Comparison of ENCODE assay signal across 8 mouse cellular contexts in the genomic region with DNA sequence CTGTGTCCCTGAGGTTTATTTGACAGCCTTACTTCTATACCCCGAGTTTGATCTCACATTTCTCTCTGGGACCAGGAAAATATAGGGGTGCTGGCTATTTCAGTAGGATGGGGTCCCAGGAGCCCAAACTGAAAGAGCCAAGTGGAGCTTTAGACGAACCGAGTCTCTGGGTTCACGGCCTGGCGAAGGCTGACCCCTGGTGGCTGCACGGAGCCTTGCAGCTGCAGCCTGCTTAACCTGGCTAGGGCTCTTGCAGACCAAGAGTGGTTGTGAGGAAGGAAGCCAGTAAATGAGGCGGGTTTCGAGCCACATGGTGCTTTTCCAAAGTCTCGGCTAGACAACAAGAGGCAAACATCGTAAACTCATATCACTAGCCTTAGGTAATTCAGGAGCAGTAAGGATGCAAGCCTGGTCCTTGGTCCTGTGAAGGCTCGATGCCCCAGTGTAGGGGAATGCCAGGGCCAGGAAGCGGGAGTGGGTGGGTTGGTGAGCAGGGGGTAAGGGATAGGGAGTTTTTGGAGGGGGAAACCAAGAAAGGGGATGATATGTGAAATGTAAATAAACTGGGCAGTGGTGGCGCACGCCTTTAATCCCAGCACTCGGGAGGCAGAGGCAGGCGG. TPM values are rescaled to one million over a fixed set of nuclear protein-coding genes. Genes with fewer than 3 reads are reported as not detected.
DNase-seq lines count a peak whose midpoint lies in the region; ATAC-seq lines count a peak whose summit lies in the region.

No protein-coding gene starts in this region.

- WGBS in forebrain, embryonic 15.5 days: 42% methylated on average over 16 of the region's 16 CpGs
- WGBS in hindbrain, embryonic 15.5 days: 44% methylated on average over 16 of the region's 16 CpGs

- H3K9me3 ChIP-seq in forebrain, embryonic 15.5 days: no peaks in the 10 kb centered on the region
- no peaks in the 10 kb centered on the region for H3K9me3 ChIP-seq in hindbrain, embryonic 15.5 days

- DNase-seq in MN1 (ENCODE audit: low spot score): peak; percentile 45
- DNase-seq in cerebellum, adult 11 months: peak; percentile 81
- peak; percentile 78 to 83 for DNase-seq in layer of hippocampus, postnatal 14 days (ENCODE audit: low spot score in 2 of 2)
- peak; percentile 83 for DNase-seq in lung, postnatal 14 days
- peak; percentile 71 for DNase-seq in retina, postnatal 1 day
- DNase-seq in urinary bladder, adult 18-20 months (ENCODE audit: low spot score in 2 of 2): peak; percentile 33 to 71

- H3K27me3 ChIP-seq in forebrain, embryonic 15.5 days: no peaks in the 10 kb centered on the region
- no peaks in the 10 kb centered on the region for H3K27me3 ChIP-seq in hindbrain, embryonic 15.5 days

- H3K4me1 ChIP-seq in forebrain, embryonic 15.5 days: no peaks in the 10 kb centered on the region
- no peaks in the 10 kb centered on the region for H3K4me1 ChIP-seq in hindbrain, embryonic 15.5 days (replicated peaks)

- no peak overlapping the region for H3K4me2 ChIP-seq in forebrain, embryonic 15.5 days (replicated peaks)
- no peak overlapping the region for H3K4me2 ChIP-seq in hindbrain, embryonic 15.5 days

- ATAC-seq in forebrain, embryonic 15.5 days (replicated peaks): peak; percentile 78
- ATAC-seq in hindbrain, embryonic 15.5 days (ENCODE audit: low FRiP score, low read depth): peak; percentile 68

- H3K4me3 ChIP-seq in forebrain, embryonic 15.5 days: no peak overlapping the region
- H3K4me3 ChIP-seq in hindbrain, embryonic 15.5 days: no peak overlapping the region

- no peak overlapping the region for H3K27ac ChIP-seq in forebrain, embryonic 15.5 days (replicated peaks)
- H3K27ac ChIP-seq in hindbrain, embryonic 15.5 days (replicated peaks): no peak overlapping the region

- H3K9ac ChIP-seq in forebrain, embryonic 15.5 days (replicated peaks): no peak overlapping the region
- H3K9ac ChIP-seq in hindbrain, embryonic 15.5 days: no peak overlapping the region

- H3K36me3 ChIP-seq in forebrain, embryonic 15.5 days: no peaks in the 10 kb centered on the region
- H3K36me3 ChIP-seq in hindbrain, embryonic 15.5 days: no peaks in the 10 kb centered on the region

RNA-seq across cellular contexts. Expression of gene Msh6, which starts 25.8 kb away (rescaled TPM):
- polyA plus RNA-seq in forebrain, embryonic 15.5 days (2015; fragmentation: Nextera tagmentation; extraction: Ambion mirVana): 42.7 and 43.0 TPM in 2 replicates
- polyA plus RNA-seq in hindbrain, embryonic 15.5 days (2015; fragmentation: Nextera tagmentation; extraction: Ambion mirVana): 29.6 and 31.8 TPM in 2 replicates
- total RNA-seq in layer of hippocampus, postnatal 14 days (2021): 10 to 100 TPM; 12.7 to 13.6 TPM

RNA-seq across cellular contexts. Expression of gene Rpl36-ps4, which starts 28.3 kb away (rescaled TPM):
- polyA plus RNA-seq in forebrain, embryonic 15.5 days (2015; fragmentation: Nextera tagmentation; extraction: Ambion mirVana): not detected in 2 replicates
- polyA plus RNA-seq in hindbrain, embryonic 15.5 days (2015; fragmentation: Nextera tagmentation; extraction: Ambion mirVana): not detected in 2 replicates
- not detected for total RNA-seq in layer of hippocampus, postnatal 14 days (2021)
